Mouse (Mus musculus) E14TG2a.4 (cell line): ENCODE measurements at regions not wholly inside any gene's neighbourhood (a gene's known extent, or its start where the extent isn't known, plus 50 kb on each side); places are given as distances from the start of the nearest gene placed in this dataset.
"Not testable (repeated sequence)": the region's sequence is repeated elsewhere in the genome, so short reads cannot be mapped to it uniquely, and the experiment has no call there.

ENCODE experiments used
- H3K27me3 ChIP-seq: 2 replicates; pipeline ENCODE4 v1.6.1; 2014; ENCODE audit warnings: low read length, control low read depth; ENCODE audit not compliant: insufficient read depth
- H3K36me3 ChIP-seq: 2 replicates; pipeline ENCODE4 v1.6.1; 2014; ENCODE audit warnings: low read length, control low read depth; ENCODE audit not compliant: insufficient read depth
- H3K4me1 ChIP-seq: replicated peaks from 2 replicates; pipeline ENCODE4 v1.6.1; 2014; ENCODE audit warnings: low read depth, low read length, control low read depth
- H3K4me3 ChIP-seq: replicated peaks from 2 replicates; pipeline ENCODE4 v1.5.1; 2014; ENCODE audit warnings: mild to moderate bottlenecking, low read length
- H3K9me3 ChIP-seq: 2 replicates; pipeline ENCODE4 v1.6.1; 2014; ENCODE audit warnings: low read length, control low read depth
- CTCF ChIP-seq: conservative IDR thresholded peaks from 2 replicates; pipeline ENCODE4 v1.5.1; 2014; ENCODE audit warnings: low read length
- NANOG ChIP-seq: IDR thresholded peaks from 2 replicates; pipeline ENCODE4 v1.6.1; 2014; ENCODE audit warnings: borderline replicate concordance, low read length, mixed read lengths
- POU5F1 ChIP-seq: IDR thresholded peaks from 2 replicates; pipeline ENCODE4 v1.6.1; 2014; ENCODE audit warnings: low read length, borderline replicate concordance

- Histone ChIP-seq H3K36me3 (no peaks in the 10 kb centered on the region), H3K4me3 (no peak overlapping the region), H3K4me1 (peaks cover 7% of the 10 kb centered on the region), H3K9me3 (peaks cover 13% of the 10 kb centered on the region), H3K27me3 (no peaks in the 10 kb centered on the region)
- TF ChIP-seq NANOG (no peak), POU5F1 (no peak), CTCF (no peak)
Measured at GRCm38 (mm10) chr6:22452203-22452602, 96.2 kb upstream of the Fam3c start.

- peaks cover 18% of the 10 kb centered on the region for H3K4me1 ChIP-seq
- no peaks in the 10 kb centered on the region for H3K36me3 ChIP-seq
- TF ChIP-seq CTCF (no peak), NANOG (no peak), POU5F1 (no peak)
- no peaks in the 10 kb centered on the region for H3K27me3 ChIP-seq
- no peak overlapping the region for H3K4me3 ChIP-seq
- 0 out of 2 replicates have a peak, but pooled peaks cover 4% of the 10 kb centered on the region for H3K9me3 ChIP-seq
Measured at GRCm38 (mm10) chr6:22450501-22450900, 94.5 kb upstream of the Fam3c start.

- H3K4me1 ChIP-seq, result peaks cover 33% of the 10 kb centered on the region
- TF ChIP-seq NANOG (no peak), CTCF (no peak), POU5F1 (no peak)
- H3K27me3 ChIP-seq, result no peaks in the 10 kb centered on the region
- 0 out of 2 replicates have a peak, but pooled peaks cover 4% of the 10 kb centered on the region for H3K9me3 ChIP-seq
- no peak overlapping the region for H3K4me3 ChIP-seq
- H3K36me3 ChIP-seq, result no peaks in the 10 kb centered on the region
Measured at GRCm38 (mm10) chr6:22448906-22449305, 92.9 kb upstream of the Fam3c start.

GRCm38 (mm10) chr6:22447636-22448035 lies 91.6 kb upstream of the Fam3c start:
- peaks cover 45% of the 10 kb centered on the region for H3K4me1 ChIP-seq

GRCm38 (mm10) chr6:22446621-22447310 lies 90.7 kb upstream of the Fam3c start:
- no peaks in the 10 kb centered on the region for H3K36me3 ChIP-seq
- no peaks in the 10 kb centered on the region for H3K27me3 ChIP-seq
- peak overlapping the region; percentile 46 for H3K4me3 ChIP-seq
- TF ChIP-seq CTCF, result peak; percentile 77
- TF ChIP-seq NANOG, result no peak
- no peak for TF ChIP-seq POU5F1
- H3K4me1 ChIP-seq, result peaks cover 48% of the 10 kb centered on the region
- 0 out of 2 replicates have a peak, but pooled peaks cover 4% of the 10 kb centered on the region for H3K9me3 ChIP-seq

More at GRCm38 (mm10) chr6:22447636-22448035, 91.6 kb upstream of the Fam3c start:
- Histone ChIP-seq H3K4me3 (no peak overlapping the region), H3K36me3 (no peaks in the 10 kb centered on the region), H3K9me3 (0 out of 2 replicates have a peak, but pooled peaks cover 4% of the 10 kb centered on the region), H3K27me3 (no peaks in the 10 kb centered on the region)
- TF ChIP-seq CTCF, result no peak
- no peak for TF ChIP-seq NANOG

- not testable (repeated sequence) for H3K9me3 ChIP-seq, H3K27me3 ChIP-seq, H3K36me3 ChIP-seq
- Histone ChIP-seq H3K4me3 (peak overlapping the region; percentile 35; the same call in 1 of the 2 replicates), H3K4me1 (peaks cover 64% of the 10 kb centered on the region)
Measured at GRCm38 (mm10) chr6:22444856-22445255, 88.8 kb upstream of the Fam3c start.

- no peaks in the 10 kb centered on the region for H3K27me3 ChIP-seq
- no peaks in the 10 kb centered on the region for H3K36me3 ChIP-seq
- H3K9me3 ChIP-seq, result peaks cover 7% of the 10 kb centered on the region; the same call in 1 of the 2 replicates
- no peak for TF ChIP-seq NANOG
- TF ChIP-seq POU5F1, result no peak
- no peak for TF ChIP-seq CTCF
- peaks cover 71% of the 10 kb centered on the region for H3K4me1 ChIP-seq
- H3K4me3 ChIP-seq, result peak overlapping the region; percentile 35; the same call in 1 of the 2 replicates
Measured at GRCm38 (mm10) chr6:22444220-22444619, 88.2 kb upstream of the Fam3c start.

GRCm38 (mm10) chr6:22443573-22443972 lies 87.5 kb upstream of the Fam3c start:
- H3K36me3 ChIP-seq, result no peaks in the 10 kb centered on the region
- peaks cover 7% of the 10 kb centered on the region; the same call in 1 of the 2 replicates for H3K9me3 ChIP-seq
- TF ChIP-seq POU5F1, result no peak
- no peak for TF ChIP-seq NANOG
- no peak for TF ChIP-seq CTCF
- peaks cover 74% of the 10 kb centered on the region for H3K4me1 ChIP-seq
- H3K27me3 ChIP-seq, result no peaks in the 10 kb centered on the region
- H3K4me3 ChIP-seq, result 0 out of 2 replicates have a peak overlapping the region, but pooled peaks have one; percentile 11

- Histone ChIP-seq H3K4me3 (0 out of 2 replicates have a peak overlapping the region, but pooled peaks have one; percentile 11), H3K27me3 (no peaks in the 10 kb centered on the region), H3K36me3 (peaks cover 2% of the 10 kb centered on the region; the same call in 1 of the 2 replicates), H3K9me3 (peaks cover 10% of the 10 kb centered on the region), H3K4me1 (peaks cover 74% of the 10 kb centered on the region)
- TF ChIP-seq NANOG, result no peak
- no peak for TF ChIP-seq POU5F1
- no peak for TF ChIP-seq CTCF
Measured at GRCm38 (mm10) chr6:22443170-22443569, 87.1 kb upstream of the Fam3c start.
